Mouse (Mus musculus): ENCODE measurements around the gene Tssc4. TPM values are rescaled to one million over a fixed set of nuclear protein-coding genes. Genes with fewer than 3 reads are reported as not detected.

The Tssc4 gene
- polyA plus RNA-seq, 1 experiment, result 80.6 TPM

DNA sequence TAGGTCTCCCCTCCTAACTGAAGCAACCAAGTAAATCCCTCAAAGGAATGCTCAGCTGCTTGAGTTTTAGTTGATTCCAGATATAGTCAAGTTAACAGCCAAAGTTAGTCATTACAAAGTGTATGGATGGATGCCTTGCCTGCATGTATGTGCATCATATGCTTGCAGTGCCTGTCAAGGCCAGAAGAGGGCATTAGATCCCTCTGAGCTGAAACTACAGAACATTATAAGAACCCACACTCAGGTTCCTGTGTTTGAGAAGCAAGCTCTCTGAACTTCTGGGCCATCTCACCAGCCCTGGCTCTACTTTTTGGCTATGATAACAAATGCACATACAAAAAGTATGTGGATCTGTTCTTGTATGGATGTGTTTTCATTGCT, 24.2 kb upstream of the Tssc4 start:
- no peak for DNase-seq (ENCODE audit: low read depth)

- no peak for DNase-seq (ENCODE audit: low read depth)
Observed at GRCm38 (mm10) chr7:143046358-143046757, 22.7 kb upstream of the Tssc4 start.

DNA sequence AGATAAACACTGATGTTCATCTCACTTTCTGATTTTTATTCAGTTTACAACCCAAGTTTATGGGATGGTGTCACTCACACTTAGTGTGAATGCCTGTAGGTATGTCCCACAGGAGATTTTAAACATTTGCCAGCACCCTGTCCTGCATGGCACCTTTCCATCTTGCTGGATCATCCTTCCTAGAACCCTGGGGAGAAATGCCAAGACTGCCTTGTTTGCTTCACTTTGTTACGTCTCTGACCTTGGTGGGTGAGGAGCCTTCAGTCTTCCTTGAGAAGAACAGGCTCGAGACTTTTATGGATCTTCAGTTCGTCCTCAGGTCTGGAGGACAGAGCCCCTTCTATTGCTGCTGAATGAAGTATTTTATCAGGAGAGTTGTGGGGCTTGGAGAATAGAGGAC, 19.7 kb upstream of the Tssc4 start:
- DNase-seq (ENCODE audit: low read depth), result no peak

GRCm38 (mm10) chr7:143049841-143050816, 18.9 kb upstream of the Tssc4 start:
- no peak for DNase-seq (ENCODE audit: low read depth)

DNA sequence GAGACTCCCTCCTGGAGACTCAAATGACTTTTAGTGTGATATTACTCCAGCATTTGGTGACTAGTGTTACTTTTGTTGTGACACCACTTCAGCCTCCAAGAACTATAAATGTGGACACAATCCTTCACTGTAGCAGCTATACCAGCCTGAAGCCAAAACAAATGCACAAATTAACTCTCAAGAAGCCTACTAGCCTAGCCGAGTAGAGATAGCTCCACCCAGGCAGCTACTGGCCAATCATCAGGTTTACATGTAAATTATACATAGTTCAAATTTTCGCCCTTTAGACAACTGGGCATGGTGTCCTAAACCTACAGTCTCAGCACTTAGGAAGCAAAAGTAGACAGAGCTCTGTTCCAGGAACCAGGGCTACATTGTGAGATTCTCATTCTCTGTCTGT, 17.7 kb upstream of the Tssc4 start:
- no peak for DNase-seq (ENCODE audit: low read depth)

- DNase-seq (ENCODE audit: low read depth), result no peak
Observed at GRCm38 (mm10) chr7:143052626-143053007, 16.4 kb upstream of the Tssc4 start, which contains the start of gene Cd81. TSS of gene Cd81 (plus strand) at chr7:143052739.

GRCm38 (mm10) chr7:143053008-143053899, 15.8 kb upstream of the Tssc4 start:
- no peak for DNase-seq (ENCODE audit: low read depth)

- DNase-seq (ENCODE audit: low read depth), result no peak
Observed at GRCm38 (mm10) chr7:143053961-143054611, 15.0 kb upstream of the Tssc4 start.

DNA sequence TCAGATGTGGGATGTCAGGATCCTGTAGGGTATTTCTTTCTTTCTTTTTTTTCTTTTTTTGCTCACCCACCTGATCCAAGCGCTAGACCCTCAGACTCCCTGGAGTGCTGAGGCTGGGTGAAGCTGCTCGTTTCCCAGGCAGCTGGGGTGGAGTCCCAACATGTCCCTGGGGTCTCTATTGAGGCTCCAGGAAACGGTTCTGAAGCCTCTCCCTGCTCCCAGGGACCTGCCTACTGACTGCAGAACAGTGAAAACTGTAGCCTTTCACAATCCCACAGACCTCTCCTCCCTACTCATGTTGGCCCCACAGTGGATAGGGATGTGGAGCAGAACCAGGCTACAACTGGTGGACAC, 14.5 kb upstream of the Tssc4 start:
- no peak for DNase-seq (ENCODE audit: low read depth)

DNA sequence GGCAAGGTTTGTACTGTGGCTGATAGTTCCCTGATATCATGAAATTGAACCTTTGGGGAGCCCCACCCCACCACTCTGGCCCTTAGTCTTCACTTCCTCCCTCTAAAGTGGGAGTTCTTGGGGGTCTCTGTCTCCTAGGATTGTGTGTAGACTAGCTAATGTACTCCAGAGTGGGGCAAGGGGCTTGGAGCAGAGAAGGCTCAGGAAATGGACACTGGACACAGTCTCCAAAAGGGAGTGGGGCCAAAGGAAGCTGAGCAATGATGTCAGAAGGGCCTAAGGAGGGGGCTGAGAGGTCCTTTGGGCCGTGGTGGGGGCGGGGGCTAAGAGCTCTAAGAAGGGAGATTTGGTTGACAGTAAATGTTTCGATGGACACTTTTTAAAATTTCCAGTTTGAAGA, 14.0 kb upstream of the Tssc4 start:
- no peak for DNase-seq (ENCODE audit: low read depth)

GRCm38 (mm10) chr7:143055499-143056186, 13.4 kb upstream of the Tssc4 start:
- DNase-seq (ENCODE audit: low read depth), result no peak

GRCm38 (mm10) chr7:143057023-143057422, 12.0 kb upstream of the Tssc4 start:
- DNase-seq (ENCODE audit: low read depth), result no peak

- no peak for DNase-seq (ENCODE audit: low read depth)
Observed at GRCm38 (mm10) chr7:143057667-143058220, 11.3 kb upstream of the Tssc4 start.

DNA sequence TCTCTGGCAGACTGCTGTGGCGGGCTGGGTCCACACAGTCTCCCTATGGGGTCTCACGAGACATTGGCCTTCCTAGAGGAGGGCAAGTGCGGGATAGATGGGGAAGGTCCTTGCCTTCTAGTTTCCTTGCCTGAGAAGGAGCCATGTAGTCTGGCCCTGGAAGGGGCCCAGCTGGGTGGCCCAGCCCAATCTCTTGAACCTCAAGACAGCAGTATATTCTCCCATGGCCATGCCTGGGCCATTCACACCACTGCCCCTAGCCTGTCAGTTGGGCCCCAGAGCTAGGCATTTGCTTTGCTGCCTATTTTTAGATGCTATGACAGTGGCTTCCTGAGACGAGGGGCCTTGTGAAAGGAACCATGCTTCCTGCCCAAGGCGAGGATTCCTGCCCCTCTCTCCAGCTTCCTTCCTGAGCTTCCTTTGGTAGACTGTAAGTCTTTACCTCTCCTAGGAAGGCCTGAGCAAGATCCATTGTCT, 10.8 kb upstream of the Tssc4 start:
- no peak for DNase-seq (ENCODE audit: low read depth)

GRCm38 (mm10) chr7:143059202-143059870, 9.7 kb upstream of the Tssc4 start:
- DNase-seq (ENCODE audit: low read depth), result no peak

DNA sequence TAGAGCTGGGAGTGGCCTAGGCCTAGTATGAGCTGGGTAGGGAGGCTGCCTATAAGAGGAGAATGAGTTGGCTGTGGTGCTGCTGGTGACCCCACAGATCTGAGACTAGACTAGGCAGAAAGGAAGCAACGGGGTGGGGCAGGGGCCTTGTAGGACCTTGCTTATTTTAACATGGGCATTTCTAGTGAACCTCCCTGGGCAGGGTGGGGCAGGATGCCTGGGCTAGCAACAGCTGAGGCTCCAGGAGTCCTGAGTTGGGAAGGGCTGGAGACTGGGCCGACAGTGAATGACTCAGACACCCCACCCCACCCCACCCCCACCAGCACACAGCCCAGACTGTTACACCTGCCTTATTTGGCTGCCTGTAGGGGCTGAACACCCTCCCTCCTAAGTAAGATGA, 6.3 kb upstream of the Tssc4 start:
- no peak for DNase-seq (ENCODE audit: low read depth)

DNA sequence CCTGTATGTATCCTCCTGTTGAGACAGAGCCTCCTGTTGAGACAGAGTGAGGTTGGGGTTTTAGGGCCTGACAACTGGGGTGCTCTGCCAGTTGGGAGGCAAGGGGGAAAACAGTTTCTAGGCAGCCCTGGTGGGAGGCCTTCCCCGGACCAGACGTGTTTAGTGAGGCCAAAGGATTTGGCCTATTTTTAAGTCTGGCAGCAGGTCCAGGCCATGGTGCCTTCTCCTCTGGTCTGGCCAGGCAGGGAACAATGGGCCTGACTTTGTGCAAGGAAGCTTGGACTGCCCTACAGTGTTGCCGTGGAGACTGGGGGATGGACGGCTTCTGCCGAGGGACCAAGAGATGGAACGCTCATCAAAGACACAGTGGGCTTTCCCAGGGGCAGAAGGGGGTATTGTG, 4.8 kb upstream of the Tssc4 start:
- no peak for DNase-seq (ENCODE audit: low read depth)

- no peak for DNase-seq (ENCODE audit: low read depth)
Observed at GRCm38 (mm10) chr7:143065692-143066091, 3.4 kb upstream of the Tssc4 start.

GRCm38 (mm10) chr7:143067469-143067868, 1.6 kb upstream of the Tssc4 start:
- no peak for DNase-seq (ENCODE audit: low read depth)

DNA sequence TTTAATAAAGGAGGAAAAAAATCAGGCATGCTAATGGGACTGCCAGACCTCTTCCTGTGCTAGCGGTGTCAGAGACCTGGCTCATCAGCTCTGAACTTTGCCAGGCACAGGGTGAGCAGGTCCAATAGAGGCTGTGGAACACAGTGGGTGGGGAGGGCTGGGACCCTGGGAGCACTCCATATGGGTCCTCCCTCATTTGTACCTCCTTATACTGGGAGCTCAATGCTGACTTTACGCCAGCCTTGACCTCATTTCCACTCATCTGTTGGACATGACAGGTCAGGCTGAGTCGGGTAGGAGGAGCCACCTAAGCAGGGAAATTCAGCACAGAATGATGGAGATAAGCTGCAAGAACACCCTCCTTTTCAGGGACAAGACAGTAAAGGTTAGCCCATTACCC, 1.2 kb upstream of the Tssc4 start:
- DNase-seq (ENCODE audit: low read depth), result no peak

Data from gonadal fat pad, adult 2 months (tissue).